Mouse (Mus musculus) ovary, postnatal 10 days (tissue): ENCODE measurements around the gene Nde1.

Experiments used
- DNase-seq: peaks from one replicate; pipeline ENCODE4 v3.0.0; 2022; ENCODE audit warnings: low spot score

The Nde1 gene

DNA sequence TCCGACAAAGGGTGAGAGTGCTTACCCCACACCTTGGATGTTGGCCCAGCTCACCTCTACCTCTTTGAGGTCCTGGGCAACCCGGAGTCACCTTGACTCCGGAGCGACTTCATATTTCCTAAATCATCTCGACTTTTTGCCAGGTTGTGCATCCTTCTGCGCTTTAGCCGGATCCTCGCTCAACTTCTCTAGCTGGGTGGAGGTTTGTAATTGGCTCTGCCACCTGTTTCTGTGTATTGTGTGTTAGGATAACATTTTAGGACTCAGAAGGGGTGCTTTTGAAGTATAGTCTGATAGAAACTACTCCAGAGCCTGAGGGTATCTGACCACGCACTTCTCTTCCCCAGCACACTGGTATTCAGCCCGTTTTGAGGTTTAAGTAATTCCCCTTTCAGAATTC is 656 bp downstream of the Nde1 start:
- no peak for DNase-seq

- DNase-seq: no peak
Measured at GRCm38 (mm10) chr16:14166490-14166889, 3.4 kb downstream of the Nde1 start.

DNA sequence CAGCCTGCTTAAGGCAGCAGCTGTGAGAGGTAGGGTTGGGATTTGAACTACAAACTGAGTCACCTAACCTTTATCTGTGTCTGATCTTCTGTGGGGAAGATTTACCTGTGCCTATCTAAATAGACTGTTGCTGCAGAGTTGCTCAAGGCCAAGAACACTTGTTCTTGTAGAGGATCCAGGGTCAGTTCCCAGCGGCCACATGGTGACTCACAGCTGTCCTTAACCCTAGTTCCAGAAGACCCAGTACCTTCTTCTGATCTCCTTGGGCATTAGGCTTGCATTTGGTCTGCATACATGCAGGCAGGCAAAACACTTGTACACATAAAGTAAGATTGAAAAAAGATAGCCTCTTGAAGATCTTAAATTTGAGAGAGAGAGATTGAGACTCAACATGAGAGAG is 6.6 kb downstream of the Nde1 start:
- DNase-seq: no peak

DNA sequence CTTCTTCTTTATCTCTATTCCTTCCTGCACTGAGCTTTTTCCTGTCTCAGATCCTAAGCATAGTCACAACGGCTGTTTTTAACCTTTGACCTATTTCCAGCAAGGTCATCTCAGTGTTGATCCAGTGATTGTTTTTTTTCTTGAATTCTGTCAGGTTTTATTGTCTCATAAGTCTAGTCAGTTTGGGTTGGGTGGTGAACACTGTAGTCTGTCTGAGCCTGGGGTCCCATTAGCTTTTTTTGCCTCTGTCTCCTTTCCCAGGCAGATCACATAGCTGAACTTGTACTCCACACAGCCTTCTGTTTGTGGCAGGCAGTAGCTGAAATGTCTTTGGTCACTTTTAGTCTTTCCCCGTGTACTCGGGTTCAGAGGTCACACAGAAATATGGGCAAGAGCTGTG is 15.0 kb downstream of the Nde1 start:
- no peak for DNase-seq

GRCm38 (mm10) chr16:14180163-14180733 is 17.2 kb downstream of the Nde1 start:
- DNase-seq: no peak

- no peak for DNase-seq
Measured at GRCm38 (mm10) chr16:14182360-14182759, 19.3 kb downstream of the Nde1 start.

DNA sequence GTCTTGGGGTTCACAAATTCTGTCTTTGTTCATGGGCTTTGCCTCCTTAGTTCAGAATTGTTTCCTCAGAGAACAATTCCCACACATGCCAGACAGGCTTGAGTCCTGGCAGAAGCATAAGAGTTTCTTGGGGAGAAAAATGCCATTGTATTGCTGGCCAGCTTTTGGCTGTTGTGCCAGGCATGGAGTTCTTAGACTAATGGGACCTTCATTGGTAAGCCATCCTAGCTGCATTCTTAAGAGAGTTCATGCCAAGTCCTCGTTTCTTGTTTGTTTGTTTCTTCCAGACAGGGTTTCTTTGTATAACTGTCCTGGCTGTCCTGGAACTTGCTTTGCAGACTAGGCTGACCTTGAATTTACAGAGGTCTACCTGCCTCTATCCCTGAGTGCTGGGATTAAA is 20.8 kb downstream of the Nde1 start:
- DNase-seq: no peak

GRCm38 (mm10) chr16:14185516-14185915 is 22.4 kb downstream of the Nde1 start:
- DNase-seq: no peak

GRCm38 (mm10) chr16:14194164-14194950 is 31.3 kb downstream of the Nde1 start:
- DNase-seq: no peak

DNA sequence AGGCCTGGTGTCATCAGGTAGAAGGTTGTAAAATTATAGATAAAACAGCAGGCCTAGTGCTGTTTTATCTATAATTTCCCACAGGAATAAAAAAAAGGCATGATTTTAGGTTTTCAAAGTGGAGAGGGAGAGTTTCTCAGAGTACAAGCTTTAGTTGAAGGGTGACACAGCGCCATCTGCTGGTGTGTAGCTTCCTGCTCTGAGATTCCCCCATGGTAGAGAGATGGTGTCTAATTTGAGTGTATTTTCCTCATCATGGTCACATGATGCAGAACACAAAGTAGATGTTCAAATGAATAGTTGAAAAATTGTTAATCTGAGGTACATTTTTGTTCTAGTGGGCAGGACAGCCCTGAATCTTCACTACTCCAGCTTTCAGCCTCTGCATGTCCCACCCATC is 32.4 kb downstream of the Nde1 start:
- no peak for DNase-seq

DNA sequence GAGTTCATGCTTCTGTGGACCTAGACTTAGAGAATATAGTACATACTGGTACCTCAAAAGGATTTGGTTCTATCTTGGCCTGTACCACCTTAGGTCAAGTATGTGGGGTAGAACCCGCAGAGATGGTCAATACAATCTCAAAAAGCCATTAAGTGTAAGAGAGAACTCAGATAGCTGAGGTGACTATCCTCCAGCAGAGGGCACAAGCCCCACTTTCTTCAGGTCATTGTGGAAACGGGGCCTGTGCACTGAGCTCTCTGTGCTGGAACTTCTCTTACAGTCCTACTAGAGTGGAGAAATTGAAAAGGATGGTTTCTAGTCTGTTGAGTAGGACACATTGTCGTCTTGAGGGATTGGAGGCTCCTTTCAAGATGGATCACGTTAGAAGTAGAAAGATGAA is 35.7 kb downstream of the Nde1 start:
- DNase-seq: no peak

GRCm38 (mm10) chr16:14215156-14215555 is 52.1 kb downstream of the Nde1 start:
- DNase-seq: no peak

DNA sequence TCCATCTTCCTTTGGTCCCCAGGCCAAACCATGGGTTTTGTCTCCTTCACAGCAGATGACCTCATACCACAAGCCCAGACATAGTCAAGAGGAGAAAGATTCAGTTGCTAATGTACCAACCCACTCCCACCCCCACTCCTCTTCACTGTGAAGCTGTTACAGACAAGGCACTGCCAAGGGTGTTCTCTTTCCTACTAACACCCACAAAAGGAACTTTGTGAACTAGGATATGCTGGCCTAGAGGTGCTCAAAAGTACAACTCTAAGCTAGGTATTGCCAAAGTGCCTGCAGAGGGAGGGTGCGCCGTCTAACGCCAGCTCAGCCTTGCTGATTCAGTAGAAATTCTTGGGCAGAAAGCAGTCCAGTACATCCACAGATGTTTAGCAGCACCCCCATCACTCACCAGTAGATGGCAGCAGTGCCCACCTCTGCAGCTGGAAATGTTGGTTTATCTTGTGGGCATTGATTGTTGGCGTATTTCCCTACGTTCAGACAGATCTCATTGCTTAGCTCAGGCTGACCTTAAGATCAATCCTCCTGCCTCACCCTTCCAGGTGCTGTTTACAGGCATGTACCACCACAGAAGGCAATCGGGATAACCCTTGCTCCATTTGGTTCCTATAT is 74.1 kb downstream of the Nde1 start:
- peak; percentile 57 for DNase-seq

GRCm38 (mm10) chr16:14242059-14242458 is 79.0 kb downstream of the Nde1 start:
- no peak for DNase-seq
